Mouse (Mus musculus): ENCODE measurements around the gene Adgrb3.

DNA sequence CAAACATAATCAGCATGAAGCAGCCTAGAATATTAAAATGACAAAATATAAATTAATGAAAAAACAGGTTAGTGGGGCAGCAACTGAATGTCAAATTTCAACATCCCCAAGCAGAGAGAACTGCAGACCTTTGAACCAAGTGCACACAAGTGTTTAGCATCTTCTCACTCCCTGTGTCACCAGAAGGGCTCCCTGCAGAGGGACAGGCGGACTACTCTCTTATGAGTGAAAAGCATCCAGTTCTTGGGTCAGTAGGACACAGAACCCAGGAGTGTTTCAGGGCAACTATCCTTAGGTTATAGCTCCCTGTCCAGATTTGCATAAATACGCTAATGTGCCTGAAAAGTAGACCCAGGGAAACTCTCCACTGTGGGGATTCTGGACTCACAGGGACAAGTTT, 285.6 kb downstream of the Adgrb3 start:
- TF ChIP-seq POLR2A (IDR thresholded peaks at IDR 0.05; ENCODE audit: borderline replicate concordance, low read depth, low read length) (no peak), CTCF (IDR thresholded peaks at IDR 0.05; ENCODE audit: low read depth, low read length) (no peak)
